Mouse (Mus musculus) hindbrain, embryonic 11.5 days (tissue): ENCODE measurements around the gene Ptrh2. TPM values are rescaled to one million over a fixed set of nuclear protein-coding genes. Genes with fewer than 3 reads are reported as not detected.

Experiments
- ATAC-seq: fragments of 200-750 bp; cut with Nextera tagmentation; 2 replicates; pipeline ENCODE4 v1.8.0; 2017; ENCODE audit warnings: mild to moderate bottlenecking, moderate TSS enrichment, moderate library complexity; ENCODE audit not compliant: low FRiP score
- DNase-seq: peaks from one replicate; pipeline ENCODE4 v3.0.0-alpha.2; 2015; ENCODE audit warnings: low spot score
- H3K27ac ChIP-seq: fragments of 300-500 bp; sonication (generic); 2 replicates; pipeline ENCODE4 v1.5.1; 2014; ENCODE audit warnings: mild to moderate bottlenecking, low read depth, low read length
- H3K27me3 ChIP-seq: fragments of 300-500 bp; sonication (generic); 2 replicates; pipeline ENCODE4 v1.6.1; 2014; ENCODE audit warnings: mild to moderate bottlenecking, low read length, moderate library complexity, mixed read lengths; ENCODE audit not compliant: control insufficient read depth, insufficient read depth
- H3K36me3 ChIP-seq: fragments of 300-500 bp; sonication (generic); 2 replicates; pipeline ENCODE4 v1.6.1; 2014; ENCODE audit warnings: mild to moderate bottlenecking, low read length, moderate library complexity, mixed read lengths; ENCODE audit not compliant: control insufficient read depth, insufficient read depth
- H3K4me1 ChIP-seq: fragments of 300-500 bp; sonication (generic); replicated peaks from 2 replicates; pipeline ENCODE4 v1.6.1; 2014; ENCODE audit warnings: low read length, mixed read lengths; ENCODE audit not compliant: control insufficient read depth, insufficient read depth
- H3K4me2 ChIP-seq: fragments of 300-500 bp; sonication (generic); replicated peaks from 2 replicates; pipeline ENCODE4 v1.6.1; 2014; ENCODE audit warnings: mild to moderate bottlenecking, low read depth, low read length
- H3K4me3 ChIP-seq: fragments of 300-500 bp; sonication (generic); 2 replicates; pipeline ENCODE4 v1.5.1; 2014; ENCODE audit warnings: low read depth, low read length
- H3K9ac ChIP-seq: fragments of 300-500 bp; sonication (generic); 2 replicates; pipeline ENCODE4 v1.6.1; 2014; ENCODE audit warnings: low read depth, low read length
- H3K9me3 ChIP-seq: fragments of 300-500 bp; sonication (generic); 2 replicates; pipeline ENCODE4 v1.6.1; 2016; ENCODE audit warnings: low read length; ENCODE audit not compliant: control insufficient read depth
- WGBS: fragments of 180-500 bp; shearing (Covaris S2); extraction: QIAGEN DNeasy Blood & Tissue Kit; methylation state at CpG from one replicate; pipeline ENCODE4 v1.1.7; 2014; 5-methylcytosine and 5-hydroxymethylcytosine counted together
- polyA plus RNA-seq: library from polyadenylated mRNA; unstranded; fragments of >200 nt; fragmentation: Nextera tagmentation; extraction: Ambion mirVana; gene quantifications from 2 replicates; pipeline ENCODE4 v1.2.1, GENCODE M21; 2014

Ptrh2 gene
- polyA plus RNA-seq, 1 experiment from 2014 or later, result 42.4 TPM

DNA sequence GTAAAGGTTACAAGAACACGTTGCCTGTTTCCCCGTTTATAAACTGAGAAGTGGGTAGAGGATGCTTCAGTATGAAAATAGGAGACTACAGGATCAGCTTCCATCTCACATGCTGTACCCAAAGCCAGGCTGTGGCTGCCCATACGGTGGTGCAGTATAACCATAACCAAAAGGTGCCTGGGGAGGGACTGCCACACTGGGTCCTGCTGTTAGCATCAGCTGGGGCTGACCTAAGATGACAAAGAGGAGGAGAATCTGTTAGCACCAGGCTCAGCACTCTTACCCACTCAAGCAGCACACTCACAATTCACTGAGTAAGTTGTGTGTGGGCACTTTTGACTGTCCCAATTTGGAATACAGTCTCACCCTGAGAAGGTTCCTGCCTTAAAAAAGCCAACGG is 11.7 kb downstream of the Ptrh2 start:
- no peak overlapping the region for H3K4me2 ChIP-seq
- H3K36me3 ChIP-seq, result peaks cover 9% of the 10 kb centered on the region
- H3K9me3 ChIP-seq, result no peaks in the 10 kb centered on the region
- no peak overlapping the region for H3K9ac ChIP-seq
- H3K27ac ChIP-seq, result no peak overlapping the region
- no peaks in the 10 kb centered on the region for H3K4me1 ChIP-seq
- 80% methylated on average over 4 of the region's 4 CpGs for WGBS
- no peaks in the 10 kb centered on the region for H3K27me3 ChIP-seq
- DNase-seq, result no peak
- no peak for ATAC-seq
- no peak overlapping the region for H3K4me3 ChIP-seq

DNA sequence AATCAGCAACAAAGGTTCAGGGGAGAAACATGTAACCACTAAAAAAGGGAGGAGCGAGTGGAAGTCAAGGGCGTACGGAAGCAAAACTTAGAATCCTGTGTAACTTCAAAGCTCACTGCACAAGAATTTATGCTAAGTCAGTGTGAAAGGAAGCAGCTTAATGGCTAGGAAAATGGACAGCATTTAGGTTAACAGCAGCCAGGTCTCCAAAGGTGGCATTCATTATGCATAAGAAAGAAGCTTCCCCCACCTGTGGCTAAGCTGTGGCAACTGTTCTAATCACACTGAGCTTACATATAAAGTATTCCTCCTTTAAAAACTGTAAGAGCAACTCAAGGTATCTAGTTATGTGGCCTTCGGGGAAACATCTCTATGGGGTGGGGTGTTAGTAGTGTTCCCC is 17.4 kb downstream of the Ptrh2 start:
- Histone ChIP-seq H3K4me3 (no peak overlapping the region), H3K27ac (no peak overlapping the region), H3K4me1 (no peaks in the 10 kb centered on the region), H3K9ac (no peak overlapping the region), H3K36me3 (peaks cover 11% of the 10 kb centered on the region), H3K9me3 (no peaks in the 10 kb centered on the region), H3K27me3 (no peaks in the 10 kb centered on the region), H3K4me2 (no peak overlapping the region)
- DNase-seq, result no peak
- 98% methylated on average over 4 of the region's 4 CpGs for WGBS
- no peak for ATAC-seq

DNA sequence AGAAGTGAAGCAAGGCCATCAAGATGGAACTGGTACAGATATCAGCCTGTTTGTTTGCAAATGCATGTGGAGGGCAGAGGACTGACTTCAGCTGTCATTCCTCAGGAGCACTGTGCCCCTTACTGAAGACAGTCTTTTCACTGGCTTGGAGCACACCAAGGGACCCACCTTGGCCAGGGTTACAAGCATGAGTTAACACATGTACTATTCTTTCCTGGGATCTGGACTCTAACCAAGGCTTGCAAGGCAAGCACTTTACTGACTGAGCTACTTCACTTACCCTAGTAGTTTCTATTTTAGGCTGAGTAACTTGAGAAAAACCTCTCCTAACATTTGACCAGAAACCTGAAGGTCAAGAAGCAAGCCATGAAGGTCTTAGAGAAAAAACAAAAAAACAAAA is 30.8 kb downstream of the Ptrh2 start:
- H3K27ac ChIP-seq, result no peak overlapping the region
- no peaks in the 10 kb centered on the region for H3K27me3 ChIP-seq
- H3K4me1 ChIP-seq, result no peaks in the 10 kb centered on the region
- H3K4me2 ChIP-seq, result no peak overlapping the region
- H3K9ac ChIP-seq, result no peak overlapping the region
- DNase-seq (no peak), ATAC-seq (no peak)
- H3K36me3 ChIP-seq, result peaks cover 6% of the 10 kb centered on the region; the same call in 1 of the 2 replicates
- no peak overlapping the region for H3K4me3 ChIP-seq
- H3K9me3 ChIP-seq, result no peaks in the 10 kb centered on the region

DNA sequence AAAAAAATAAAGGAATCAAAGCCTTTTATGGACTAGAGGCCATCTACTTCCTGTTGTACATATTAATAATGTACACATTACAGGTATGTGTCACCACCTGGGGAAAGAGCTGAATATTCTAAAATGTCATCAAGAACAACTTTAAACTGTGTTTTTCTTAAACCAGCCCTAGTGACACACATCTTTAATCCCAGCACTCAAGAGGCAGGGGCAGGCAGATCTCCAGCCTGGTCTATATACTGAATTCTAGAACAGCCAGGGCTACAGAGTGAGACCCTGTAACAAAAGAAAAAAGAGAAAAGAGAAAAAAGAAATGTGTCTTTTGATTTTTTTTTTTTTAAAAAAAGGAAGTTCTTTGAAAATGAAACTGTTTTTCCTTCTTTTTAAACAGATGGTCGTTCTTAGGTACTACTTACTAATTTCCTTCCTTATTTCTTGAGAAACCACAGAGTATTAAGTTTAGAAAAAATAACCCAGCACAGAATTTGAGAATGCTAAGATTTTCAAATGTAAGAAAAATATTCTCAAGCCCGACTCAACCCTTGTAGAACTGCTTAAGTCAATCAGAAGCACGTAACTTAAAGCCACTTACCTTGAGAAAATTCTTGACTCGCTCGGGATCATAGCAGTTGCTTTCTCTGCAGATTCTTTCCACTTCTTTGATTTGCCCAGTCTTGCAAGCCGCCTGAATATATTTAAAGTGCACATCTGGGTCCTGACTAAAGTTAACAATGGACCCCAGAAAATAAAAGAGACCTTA is 33.7 kb downstream of the Ptrh2 start:
- H3K27ac ChIP-seq, result no peak overlapping the region
- no peak for DNase-seq
- ATAC-seq, result no peak
- no peaks in the 10 kb centered on the region for H3K27me3 ChIP-seq
- WGBS, result 93% methylated on average over 6 of the region's 6 CpGs
- H3K36me3 ChIP-seq, result peaks cover 8% of the 10 kb centered on the region; the same call in 1 of the 2 replicates
- no peaks in the 10 kb centered on the region for H3K9me3 ChIP-seq
- H3K9ac ChIP-seq, result no peak overlapping the region
- no peak overlapping the region for H3K4me3 ChIP-seq
- no peaks in the 10 kb centered on the region for H3K4me1 ChIP-seq
- no peak overlapping the region for H3K4me2 ChIP-seq

DNA sequence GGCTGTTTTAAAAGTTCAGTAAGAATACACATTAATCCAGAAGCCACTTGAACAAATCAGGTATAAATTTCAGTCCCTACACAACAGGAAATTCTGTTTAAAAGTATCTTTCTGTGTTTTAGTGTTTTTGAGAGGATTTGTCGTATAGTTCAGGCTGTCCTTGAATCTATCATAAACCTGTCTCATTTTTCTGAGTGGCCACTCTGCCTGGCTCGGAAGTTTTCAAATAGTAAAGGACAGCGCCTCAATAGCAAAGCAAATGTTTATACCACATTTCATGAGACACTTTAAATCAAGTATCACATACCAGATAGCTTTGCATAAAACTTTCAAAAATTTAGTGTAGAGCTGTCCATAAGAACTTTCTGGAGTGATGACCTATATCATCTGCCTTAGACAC is 34.6 kb downstream of the Ptrh2 start:
- no peaks in the 10 kb centered on the region for H3K27me3 ChIP-seq
- ATAC-seq, result no peak
- peaks cover 8% of the 10 kb centered on the region; the same call in 1 of the 2 replicates for H3K36me3 ChIP-seq
- DNase-seq, result no peak
- no peaks in the 10 kb centered on the region for H3K9me3 ChIP-seq
- no peak overlapping the region for H3K4me2 ChIP-seq
- no peak overlapping the region for H3K9ac ChIP-seq
- no peaks in the 10 kb centered on the region for H3K4me1 ChIP-seq
- WGBS, result 94% methylated on average over 3 of the region's 3 CpGs
- H3K27ac ChIP-seq, result no peak overlapping the region
- H3K4me3 ChIP-seq, result no peak overlapping the region

DNA sequence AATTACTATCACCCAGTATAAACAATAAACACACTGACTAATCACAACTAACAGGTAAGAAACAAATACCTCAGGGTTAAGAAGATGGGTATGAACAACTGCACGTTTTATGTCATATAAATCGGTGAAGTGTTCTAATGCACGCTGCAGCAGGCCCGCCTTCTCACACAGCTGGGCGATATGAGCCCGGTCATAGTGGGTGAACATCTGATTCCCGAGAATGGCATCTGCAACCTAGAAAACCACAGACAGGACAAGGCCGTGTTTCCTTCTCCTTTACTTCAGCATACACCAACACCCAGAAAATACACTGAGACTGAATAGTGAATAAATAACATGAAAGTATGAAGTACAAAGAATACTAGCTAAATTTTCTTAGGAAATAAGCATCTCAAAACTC is 35.6 kb downstream of the Ptrh2 start:
- Histone ChIP-seq H3K4me1 (no peaks in the 10 kb centered on the region), H3K4me3 (no peak overlapping the region), H3K27ac (no peak overlapping the region), H3K4me2 (no peak overlapping the region), H3K9me3 (no peaks in the 10 kb centered on the region), H3K9ac (no peak overlapping the region), H3K36me3 (peaks cover 8% of the 10 kb centered on the region; the same call in 1 of the 2 replicates), H3K27me3 (no peaks in the 10 kb centered on the region)
- DNase-seq (no peak), ATAC-seq (no peak)
- 93% methylated on average over 8 of the region's 8 CpGs for WGBS

DNA sequence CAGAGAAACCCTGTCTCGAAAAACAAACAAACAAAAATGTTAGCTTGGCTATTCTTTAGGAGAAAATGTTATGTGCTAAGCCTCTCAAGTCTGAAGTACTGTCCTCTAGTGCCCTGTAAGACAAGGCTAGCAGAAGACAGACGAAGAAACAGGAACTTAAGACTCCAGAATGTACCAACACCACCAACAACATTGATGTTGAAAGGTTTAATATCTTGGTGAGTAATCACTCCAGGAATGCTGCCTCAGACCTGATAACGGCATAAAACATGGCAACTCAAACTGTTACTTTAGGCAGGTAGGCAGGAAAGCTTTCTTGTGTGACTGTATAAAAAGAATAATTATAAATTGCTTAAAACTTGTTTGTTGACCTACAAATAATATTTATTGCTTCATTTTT is 40.2 kb downstream of the Ptrh2 start:
- H3K9ac ChIP-seq, result no peak overlapping the region
- H3K9me3 ChIP-seq, result no peaks in the 10 kb centered on the region
- no peak overlapping the region for H3K4me3 ChIP-seq
- no peak overlapping the region for H3K27ac ChIP-seq
- H3K27me3 ChIP-seq, result no peaks in the 10 kb centered on the region
- DNase-seq (no peak), ATAC-seq (no peak)
- H3K4me2 ChIP-seq, result no peak overlapping the region
- WGBS, result 92% methylated on average over 3 of the region's 3 CpGs
- H3K36me3 ChIP-seq, result peaks cover 10% of the 10 kb centered on the region; the same call in 1 of the 2 replicates
- no peaks in the 10 kb centered on the region for H3K4me1 ChIP-seq

DNA sequence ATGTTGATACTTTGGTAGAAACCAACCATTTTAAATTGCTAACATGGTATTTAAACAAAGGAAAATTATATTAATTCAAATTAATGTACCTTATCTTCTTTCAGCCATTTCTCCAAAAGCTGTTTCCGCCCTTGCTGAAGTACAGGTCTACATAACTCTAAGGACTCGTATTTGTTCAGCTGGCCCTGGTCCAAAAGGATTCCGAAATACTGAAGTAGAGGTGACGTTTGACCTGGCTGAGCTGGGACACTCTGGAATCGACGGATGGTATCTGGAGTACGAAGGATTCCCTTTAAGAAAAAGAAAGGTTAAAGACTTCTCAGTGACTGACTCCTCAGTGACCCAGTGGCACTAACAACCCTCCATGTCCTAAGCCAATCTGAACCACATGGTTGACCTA is 41.2 kb downstream of the Ptrh2 start:
- H3K36me3 ChIP-seq, result 0 out of 2 replicates have a peak, but pooled peaks cover 4% of the 10 kb centered on the region
- no peak overlapping the region for H3K9ac ChIP-seq
- no peaks in the 10 kb centered on the region for H3K4me1 ChIP-seq
- WGBS, result 95% methylated on average over 7 of the region's 7 CpGs
- no peaks in the 10 kb centered on the region for H3K27me3 ChIP-seq
- H3K9me3 ChIP-seq, result no peaks in the 10 kb centered on the region
- DNase-seq, result no peak
- no peak overlapping the region for H3K4me3 ChIP-seq
- H3K27ac ChIP-seq, result no peak overlapping the region
- no peak overlapping the region for H3K4me2 ChIP-seq
- ATAC-seq, result no peak

DNA sequence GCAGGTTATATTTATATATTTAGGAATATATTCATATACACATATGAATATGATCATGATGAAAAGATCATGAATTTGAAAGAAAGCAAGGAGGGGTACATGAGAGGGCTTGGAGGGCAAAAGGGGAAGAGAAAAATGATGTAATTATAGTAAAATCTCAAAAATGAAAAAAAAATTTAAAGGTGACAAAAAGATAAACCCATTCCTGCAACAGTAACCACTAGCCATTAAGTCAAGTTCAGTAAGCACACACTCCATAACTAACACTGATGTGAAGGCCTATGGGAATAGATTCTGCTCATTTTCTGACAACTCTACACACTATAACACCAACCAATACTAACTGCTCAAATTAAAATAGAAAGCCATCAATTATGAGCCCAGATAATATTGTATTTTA is 41.8 kb downstream of the Ptrh2 start:
- no peaks in the 10 kb centered on the region for H3K4me1 ChIP-seq
- H3K9ac ChIP-seq, result no peak overlapping the region
- ATAC-seq (no peak), DNase-seq (no peak)
- no peak overlapping the region for H3K4me2 ChIP-seq
- H3K27me3 ChIP-seq, result no peaks in the 10 kb centered on the region
- H3K36me3 ChIP-seq, result 0 out of 2 replicates have a peak, but pooled peaks cover 2% of the 10 kb centered on the region
- H3K4me3 ChIP-seq, result no peak overlapping the region
- no peaks in the 10 kb centered on the region for H3K9me3 ChIP-seq
- no peak overlapping the region for H3K27ac ChIP-seq
